Mouse (Mus musculus): ENCODE measurements at regions not wholly inside any gene's neighbourhood (a gene's known extent, or its start where the extent isn't known, plus 50 kb on each side); places are given as distances from the start of the nearest gene placed in this dataset.
A peak's percentile ranks its signal among the peaks of the same experiment; 100 is the strongest.
"Not testable (repeated sequence)": the region's sequence is repeated elsewhere in the genome, so short reads cannot be mapped to it uniquely, and the experiment has no call there.

DNA sequence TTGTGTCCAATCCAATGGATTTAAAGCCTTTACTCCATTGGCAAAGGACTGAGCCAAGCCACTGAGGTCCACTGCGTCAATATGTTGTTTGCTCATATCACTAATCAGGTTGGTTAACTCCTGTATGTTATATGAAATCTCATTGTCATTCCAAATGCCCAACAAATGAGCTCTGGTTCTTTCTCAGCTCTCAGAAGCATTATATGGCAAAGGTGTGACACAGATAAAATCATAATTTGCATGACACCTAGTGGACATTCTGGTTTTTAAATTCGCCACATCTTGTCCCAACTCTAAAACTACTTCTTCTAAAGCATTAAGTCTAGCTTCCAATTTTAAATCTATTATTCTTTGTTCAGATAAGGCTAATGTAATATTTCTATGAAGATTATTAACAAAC is 1035.1 kb upstream of the Sel1l start:
- DNase-seq (ENCODE audit: low read depth) = peak; percentile 69

DNA sequence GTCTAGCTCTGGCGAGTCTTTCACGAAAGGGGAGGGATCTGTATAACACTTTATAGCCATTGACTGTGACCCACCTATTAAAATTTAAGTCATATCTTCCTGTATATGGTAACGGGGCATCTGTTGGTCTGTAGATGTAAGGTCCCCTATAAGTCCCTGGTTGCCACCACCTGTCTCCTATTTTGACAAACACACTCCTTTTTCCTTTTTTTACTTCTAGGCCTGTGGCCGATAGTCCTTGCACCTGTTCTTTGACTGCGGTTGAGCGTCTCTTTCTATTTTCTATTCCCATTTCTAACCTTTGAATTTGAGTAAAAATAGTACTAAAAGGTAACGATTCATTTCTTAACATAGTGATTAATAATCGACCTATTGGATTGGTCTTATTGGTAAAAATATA is 1034.1 kb upstream of the Sel1l start:
- not testable (repeated sequence) for DNase-seq (ENCODE audit: low read depth)

DNA sequence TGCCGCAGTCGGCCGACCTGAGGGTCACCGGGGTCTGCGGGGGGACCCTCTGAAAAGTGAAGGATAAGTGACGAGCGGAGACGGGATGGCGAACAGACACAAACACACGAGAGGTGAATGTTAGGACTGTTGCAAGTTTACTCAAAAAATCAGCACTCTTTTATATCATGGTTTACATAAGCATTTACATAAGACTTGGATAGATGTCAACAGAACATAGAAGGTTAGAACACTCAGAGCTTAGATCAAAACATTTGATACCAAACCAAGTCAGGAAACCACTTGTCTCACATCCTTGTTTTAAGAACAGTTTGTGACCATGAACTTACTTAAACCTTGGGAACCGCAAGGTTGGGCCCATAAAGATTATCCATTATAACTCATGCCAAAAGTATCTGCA is 1033.6 kb upstream of the Sel1l start:
- not testable (repeated sequence) for DNase-seq (ENCODE audit: low read depth)

DNA sequence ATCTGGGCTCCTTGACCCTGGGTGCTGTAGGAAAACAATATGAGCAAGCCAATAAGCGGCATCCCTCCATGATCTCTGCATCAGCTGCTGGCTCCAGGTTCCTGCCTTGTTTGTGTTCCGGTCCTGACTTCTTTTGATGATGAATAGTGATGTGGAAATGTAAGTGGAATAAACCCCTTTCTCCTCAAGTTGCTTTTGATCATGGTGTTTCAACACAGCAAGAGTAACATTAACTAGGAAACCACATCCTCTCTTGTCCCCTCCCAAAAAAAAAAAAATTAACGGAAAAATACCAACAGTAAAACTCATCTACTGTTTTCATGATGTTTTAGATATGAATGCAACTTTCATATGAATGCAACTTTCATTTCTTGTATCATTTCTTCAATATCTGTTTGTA is 1024.6 kb upstream of the Sel1l start:
- DNase-seq (ENCODE audit: low read depth) = no peak

DNA sequence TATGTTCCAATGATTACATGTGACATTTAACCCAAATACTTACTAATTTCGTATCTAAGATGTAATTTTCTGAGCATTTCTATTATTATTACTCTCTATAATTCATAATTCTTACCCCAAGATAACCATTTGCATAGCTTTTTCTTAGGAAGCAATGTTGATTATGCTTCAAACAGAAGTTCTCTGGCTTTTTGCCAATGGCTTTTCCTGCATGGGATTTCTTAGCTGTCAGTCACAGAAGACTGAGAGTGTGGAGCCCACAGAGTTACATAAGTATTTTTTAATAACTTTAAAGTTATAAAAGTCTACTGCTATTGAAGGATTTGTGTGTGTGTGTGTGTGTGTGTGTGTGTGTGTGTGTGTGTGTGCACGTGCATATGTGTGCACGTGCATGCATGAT is 1020.4 kb upstream of the Sel1l start:
- no peak for DNase-seq (ENCODE audit: low read depth)

DNA sequence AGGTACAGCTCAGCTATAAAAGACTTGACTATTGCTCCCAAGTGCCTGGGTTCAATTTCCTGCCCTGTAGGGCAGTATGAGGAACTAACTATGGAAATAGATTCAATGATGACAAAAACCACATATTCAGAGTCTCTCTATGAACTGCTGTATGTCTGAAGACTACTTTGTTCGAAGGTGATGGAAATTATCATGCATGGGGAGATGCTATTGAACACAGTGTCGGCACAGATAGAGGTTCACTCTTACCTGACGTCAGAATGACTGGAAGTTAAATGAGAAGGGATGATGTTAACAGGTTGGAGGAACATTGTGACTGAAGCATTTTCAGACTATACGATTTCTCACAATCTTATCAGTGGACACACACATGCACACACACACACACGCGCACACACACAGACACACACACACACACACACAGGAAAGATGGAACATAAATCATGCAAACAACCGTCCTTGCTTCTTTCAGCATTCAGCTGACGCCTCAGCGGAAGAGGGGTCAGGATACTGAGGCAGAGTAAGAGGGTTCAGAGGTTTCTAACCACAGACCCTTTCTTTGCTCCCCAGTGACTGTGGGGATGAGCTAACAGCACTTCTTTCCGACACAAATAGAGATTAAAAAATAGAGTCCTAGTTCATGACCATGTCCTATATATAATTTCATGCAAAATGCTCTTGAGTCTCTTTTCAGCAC is 974.3 kb upstream of the Sel1l start:
- DNase-seq (ENCODE audit: low read depth) = no peak

DNA sequence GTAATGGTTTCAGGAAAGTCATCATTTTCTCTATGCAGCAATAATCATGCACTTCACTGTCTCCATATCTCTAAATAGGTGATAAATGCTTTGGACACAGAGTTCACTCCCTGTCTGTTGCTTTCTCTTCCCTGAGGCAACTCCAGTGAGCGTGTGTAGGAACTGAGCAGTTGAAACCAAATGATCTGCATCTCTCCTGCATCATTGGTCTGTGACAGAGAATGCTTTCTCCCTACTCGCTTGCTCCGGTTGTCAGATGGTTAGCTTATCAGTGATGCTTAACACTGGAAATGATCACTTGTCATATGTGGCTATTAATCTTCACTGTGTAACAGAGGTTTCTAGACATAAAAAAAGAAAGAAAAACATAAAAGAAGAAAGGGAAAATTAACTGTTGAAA is 969.7 kb upstream of the Sel1l start:
- DNase-seq (ENCODE audit: low read depth) = no peak

DNA sequence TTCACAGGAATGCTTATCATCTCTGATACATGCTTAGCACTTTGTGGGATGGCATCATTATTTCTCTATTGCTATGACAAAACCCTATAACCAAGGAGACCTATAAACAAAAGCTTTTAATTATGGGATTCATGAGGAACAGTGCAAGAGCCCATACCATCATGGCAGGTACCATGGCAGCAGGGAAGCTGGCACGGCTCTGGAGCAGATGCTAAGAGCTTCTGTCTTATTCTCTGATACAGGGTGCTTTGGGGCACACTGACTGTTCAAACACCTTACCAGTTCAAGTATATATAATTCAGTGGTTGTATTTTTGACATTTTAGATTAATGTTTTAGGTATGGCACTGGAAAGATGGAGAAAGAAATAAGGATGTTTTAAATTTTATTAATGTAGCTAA is 952.2 kb upstream of the Sel1l start:
- no peak for DNase-seq (ENCODE audit: low read depth)

DNA sequence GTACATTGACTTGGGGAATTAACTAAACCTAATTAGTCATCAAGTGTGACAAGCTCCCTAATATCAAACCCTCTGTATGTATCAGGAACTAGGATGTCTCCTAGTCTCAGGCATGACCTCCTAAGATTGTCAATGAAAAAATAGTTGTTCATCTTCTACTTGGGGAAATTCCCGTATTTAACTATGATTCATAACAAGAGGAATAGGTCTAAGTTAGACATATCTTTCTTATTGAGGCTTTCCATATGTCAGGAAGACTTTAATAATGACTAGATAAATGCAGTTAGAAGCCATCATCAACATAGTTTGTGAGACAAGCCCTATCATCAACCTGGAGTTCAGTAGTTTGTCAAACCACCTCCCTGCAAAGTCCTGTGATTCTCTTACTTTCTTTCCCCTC is 934.4 kb upstream of the Sel1l start:
- no peak for DNase-seq (ENCODE audit: low read depth)

DNA sequence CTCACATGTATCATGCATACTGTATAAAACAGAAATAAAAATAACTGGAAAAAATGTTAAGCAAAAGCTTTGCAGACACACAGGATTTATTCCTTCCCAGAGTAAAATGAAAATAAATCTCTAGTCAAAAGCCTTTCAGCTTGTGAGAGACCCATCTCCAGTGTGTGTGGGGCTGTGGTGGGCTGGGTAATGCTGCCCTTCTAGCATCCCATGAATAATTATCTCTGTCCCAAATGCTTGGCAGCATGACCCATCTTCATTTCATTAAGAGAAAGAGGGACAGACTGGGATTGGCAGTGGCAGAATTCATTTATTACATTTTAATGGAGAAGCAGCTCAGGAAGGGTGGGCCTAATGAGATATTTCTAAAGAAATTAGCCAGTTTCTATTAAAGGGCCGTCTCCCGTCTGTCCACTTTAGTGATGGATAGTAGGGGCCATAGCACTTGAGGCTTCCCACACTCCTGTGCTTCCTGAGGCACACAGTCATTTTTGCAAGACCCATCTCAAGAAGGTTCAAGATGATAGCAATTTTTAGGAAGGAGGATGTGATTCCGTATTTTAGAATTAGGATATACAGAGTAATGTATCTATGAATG is 930.8 kb upstream of the Sel1l start:
- no peak for DNase-seq (ENCODE audit: low read depth)

DNA sequence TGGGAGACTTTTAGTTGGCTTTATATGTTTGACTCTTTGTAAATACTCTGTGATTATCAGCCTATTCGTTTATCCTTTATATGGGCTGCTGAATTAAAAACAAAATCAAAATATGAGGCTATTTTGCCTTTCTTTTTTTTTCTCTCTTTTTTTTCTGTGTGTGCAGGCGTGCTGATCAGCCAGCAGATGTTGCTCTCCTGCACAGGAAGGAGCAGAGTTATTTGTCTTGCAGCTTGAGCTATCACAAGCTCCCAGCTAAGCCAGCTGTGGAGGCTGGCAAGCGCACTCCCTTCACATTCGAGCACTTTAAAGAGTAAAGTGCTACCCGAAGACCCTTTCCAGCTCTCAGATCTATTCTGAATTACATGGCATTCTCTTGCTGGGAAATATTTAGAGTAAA is 926.7 kb upstream of the Sel1l start:
- no peak for DNase-seq (ENCODE audit: low read depth)

DNA sequence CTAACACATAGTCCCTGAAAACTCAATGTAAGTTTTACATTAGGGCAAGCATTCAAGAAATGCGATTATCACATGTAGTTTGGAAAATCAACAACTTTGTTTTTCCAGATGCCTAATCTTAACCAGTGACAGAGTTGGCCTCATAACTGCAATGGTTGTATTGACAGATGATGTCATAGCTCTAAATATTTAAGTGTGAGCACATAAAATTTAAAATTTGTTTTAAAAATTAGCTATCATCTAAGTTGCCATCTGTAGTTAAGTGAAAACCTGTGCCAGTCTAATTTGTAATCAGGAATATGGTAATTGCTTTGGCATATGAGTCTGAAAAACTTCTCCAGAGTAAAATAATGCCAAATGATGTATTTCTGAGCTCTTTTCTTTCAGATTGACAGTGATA is 899.6 kb upstream of the Sel1l start:
- no peak for DNase-seq (ENCODE audit: low read depth)

DNA sequence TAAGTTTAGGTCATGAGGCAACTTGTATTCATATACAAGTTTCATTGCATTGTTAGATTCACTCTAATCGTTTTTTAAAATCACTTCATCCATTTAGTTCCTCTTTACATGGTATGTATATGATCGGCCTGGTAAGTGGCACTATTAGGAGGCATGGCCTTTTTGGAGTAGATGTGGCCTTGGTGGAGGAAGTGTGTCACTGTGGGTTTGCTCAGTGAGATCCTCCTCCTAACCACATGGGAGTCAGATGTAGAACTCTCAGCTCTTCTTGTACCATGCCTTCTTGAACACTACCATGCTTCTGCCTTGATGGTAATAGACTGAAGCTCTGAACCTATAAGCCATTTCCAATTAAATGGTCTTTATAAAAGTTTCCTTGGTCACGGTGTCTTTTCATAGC is 891.9 kb upstream of the Sel1l start:
- peak; percentile 57 for DNase-seq (ENCODE audit: low read depth)

DNA sequence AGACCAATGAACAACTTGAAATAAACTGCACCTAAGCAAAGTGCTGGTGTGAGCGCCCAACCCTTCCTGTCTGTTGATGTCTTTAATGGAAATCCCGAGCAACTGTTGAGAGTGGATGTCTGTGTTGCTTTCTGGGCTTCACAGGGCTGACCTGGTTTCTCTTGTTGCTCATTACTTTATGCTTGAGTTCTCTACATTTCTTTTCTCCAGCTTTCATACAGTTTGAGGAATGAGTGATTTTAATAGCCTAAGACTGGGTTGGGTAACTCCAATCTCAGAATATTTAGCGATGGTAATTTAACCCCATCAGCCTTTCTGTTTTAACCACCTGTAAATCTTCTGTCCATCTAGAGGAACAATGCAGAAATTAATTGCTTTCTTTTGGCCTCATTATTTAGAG is 890.2 kb upstream of the Sel1l start:
- DNase-seq (ENCODE audit: low read depth) = no peak

DNA sequence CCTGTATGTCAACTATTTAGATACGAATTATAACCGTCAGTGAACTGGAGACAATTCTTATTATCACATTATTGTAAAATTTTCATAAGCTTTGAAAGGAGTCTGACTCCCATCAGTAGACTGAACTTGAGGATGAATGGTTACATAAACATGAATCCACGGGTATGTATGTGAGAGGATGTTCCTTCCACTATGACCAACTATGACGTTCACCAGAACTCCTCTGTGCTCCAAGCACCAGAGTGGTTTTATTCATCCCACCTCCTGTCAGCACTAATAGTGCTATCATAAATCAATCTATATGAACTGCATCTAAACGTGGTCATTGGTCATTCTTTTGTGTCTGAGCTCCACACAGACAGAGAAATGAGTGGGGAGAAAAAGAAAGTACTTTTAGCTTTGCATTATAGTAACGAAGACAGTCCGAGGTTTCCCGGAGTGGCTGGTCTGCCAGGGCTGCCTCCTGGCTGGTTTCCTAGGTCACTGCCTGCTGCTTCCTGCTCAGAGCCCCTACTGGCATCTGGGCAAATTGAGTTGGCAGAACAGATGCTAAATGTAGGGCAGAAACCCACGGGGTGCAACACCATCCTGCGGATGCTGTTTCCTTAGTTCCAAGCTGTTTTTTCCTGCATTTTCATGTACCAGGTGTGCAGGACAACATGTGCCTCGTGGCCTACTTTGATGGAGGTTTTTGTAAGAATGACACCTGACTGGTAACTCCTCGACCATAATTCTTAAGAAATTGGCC is 888.8 kb upstream of the Sel1l start:
- DNase-seq (ENCODE audit: low read depth) = no peak

DNA sequence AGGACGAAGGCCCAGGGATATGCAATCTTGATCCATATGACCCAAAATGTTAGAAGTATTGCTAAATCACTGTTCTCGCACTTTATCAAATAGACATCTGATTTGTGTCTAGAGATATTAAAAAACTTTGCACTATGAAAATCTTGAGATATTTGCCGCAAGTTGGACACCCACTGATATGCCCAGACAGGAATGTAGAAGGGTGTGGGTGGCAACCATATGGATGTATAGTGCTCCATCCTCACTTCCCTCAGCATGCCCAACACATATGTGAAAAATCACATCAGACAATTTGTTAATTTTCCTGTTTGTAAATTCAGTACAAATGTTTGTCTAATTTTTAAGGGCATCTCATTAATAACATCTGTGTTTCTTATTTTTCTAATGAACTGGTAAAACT is 874.1 kb upstream of the Sel1l start:
- DNase-seq (ENCODE audit: low read depth) = no peak

DNA sequence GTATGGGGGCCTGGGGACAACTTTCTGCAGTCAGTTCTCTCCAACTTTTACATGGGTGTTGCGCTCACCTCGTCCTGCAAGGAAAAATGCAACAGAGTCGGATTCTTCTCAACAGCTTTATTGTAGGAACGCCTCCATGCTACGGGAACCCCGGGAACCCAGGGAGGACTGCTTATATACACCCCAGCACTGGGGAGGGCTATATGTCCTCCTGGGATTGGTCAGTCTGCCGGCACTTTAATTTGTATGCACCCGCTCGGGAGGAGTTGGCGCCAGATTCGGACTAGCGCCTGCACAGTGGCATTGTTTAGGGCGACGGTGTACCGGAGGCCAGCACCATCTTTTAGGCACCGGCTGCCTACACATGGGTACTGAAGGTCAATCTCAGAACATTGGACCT is 864.5 kb upstream of the Sel1l start:
- DNase-seq (ENCODE audit: low read depth) = no peak

DNA sequence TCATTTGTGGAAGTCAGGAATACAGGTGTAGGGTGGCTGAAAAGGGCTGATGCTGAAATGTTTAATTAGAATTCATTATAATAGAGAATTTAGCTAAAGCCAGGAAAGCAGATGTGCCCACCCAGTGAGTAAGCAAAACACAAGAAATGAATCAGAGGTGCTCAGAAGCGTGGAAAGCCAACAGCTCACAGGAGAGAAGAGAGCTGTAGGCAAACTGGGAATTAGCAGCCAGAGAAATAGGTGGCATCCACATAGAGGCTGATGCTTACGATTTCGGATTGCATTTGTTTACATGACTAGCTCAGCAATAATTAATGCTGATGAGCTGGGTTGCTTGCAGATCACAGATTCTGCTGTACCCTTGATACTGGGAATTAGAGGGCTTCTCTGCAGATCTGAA is 859.5 kb upstream of the Sel1l start:
- no peak for DNase-seq (ENCODE audit: low read depth)

DNA sequence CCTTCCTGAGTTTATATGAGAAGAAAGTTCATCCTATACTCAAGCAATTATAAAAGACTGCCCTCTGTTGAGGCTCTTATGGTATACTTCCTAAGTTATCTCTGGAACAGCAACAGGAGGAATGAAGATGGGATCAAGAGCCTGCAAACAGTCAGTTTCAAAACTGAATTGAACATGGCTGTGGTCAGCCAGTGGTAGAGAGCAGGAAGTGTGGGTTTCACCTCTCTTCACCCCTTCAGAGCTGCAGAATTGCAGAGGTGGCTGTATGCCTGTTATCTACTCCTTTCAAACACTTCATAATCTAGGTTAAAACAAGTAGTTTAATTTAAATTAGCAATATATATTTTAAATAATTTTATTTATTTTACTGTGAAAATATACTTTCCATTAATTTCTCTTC is 854.8 kb upstream of the Sel1l start:
- DNase-seq (ENCODE audit: low read depth) = peak; percentile 24

DNA sequence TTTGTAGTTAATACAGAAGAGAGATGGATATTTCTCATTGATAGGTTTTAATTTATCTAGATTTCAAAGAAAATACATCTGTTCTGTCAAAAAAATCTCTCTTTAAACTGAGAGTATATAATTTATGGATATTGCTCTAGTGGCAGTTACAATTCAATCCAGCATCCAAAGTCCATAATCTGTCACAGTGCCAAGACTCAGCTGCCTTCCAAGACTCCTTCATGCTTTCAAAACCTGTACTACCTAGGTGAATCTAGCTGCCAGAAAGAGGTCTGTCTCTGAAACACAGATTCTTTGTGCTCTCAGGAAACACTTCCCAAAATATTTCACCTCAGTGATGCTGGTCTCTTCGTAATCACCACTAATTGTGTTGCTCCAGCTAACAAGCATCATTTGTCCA is 844.0 kb upstream of the Sel1l start:
- no peak for DNase-seq (ENCODE audit: low read depth)

DNA sequence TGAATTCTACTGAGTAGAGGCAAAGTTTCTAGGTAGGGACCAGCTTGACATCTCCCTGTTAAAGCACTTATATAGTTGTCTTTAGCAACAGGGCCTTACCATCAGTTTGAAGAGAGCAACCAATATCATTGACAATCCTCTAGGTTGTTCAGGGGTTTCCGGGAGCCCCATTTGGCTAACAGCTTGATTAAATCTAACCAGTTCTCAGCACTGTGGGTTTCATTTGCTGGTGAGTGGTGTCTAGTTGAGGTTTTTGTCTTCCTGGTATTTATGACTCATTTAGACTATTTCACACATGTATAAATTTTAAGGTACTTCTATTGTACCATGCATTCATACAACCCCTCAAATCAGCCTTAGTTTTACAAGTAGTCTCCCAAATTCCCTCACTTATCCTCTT is 823.4 kb upstream of the Sel1l start:
- peak; percentile 6 for DNase-seq (ENCODE audit: low read depth)

DNA sequence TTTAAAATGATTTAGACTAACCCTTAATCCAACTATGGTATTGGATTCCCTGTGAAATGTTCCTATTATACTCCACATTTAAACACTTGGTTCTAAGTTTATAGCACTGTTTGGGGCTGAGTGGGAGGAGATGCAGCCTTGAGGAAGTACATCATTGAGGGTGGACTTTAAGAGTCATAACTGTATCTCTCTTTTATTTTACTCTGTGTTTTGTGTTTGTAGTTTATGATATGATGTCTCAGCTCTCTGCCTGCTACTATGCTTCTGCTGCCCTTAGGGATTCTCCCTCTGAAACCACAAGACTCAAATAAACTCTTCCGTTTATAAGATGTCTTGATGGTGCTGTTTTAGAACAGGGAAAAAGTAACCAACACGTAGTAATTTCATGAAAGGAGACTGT is 797.7 kb upstream of the Sel1l start:
- no peak for DNase-seq (ENCODE audit: low read depth)

DNA sequence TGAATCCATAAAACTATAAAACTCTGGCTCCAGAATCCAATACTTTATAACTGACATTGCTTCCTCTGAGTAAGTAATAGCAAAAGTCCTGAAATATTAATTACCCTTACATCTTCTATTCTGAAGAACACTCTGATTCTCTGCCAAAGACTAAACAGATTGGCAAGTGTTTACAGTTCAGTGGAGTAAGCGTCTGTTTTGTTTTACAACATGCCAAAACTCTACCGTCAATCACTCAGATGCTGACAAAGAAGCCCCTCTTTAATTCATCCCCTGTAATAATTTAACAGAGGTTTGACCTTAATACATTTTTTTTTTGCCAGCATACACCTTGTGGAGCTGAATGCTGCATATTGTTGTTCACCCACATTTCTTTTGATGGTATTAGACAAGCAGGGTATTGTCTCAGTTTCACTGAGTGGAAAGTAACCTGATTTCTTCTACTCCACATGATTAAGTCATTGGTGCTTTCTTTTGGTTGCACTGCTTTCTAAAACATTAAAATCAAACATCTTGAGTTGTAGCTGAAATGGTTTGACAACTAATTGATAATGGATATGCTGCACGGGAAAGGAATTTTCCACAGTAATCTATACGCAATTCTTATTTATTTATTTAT is 796.2 kb upstream of the Sel1l start:
- DNase-seq (ENCODE audit: low read depth) = no peak

All from 416B (cell line).